Mouse (Mus musculus) heart, embryonic 12.5 days (tissue): ENCODE measurements at regions not wholly inside any gene's neighbourhood (a gene's known extent, or its start where the extent isn't known, plus 50 kb on each side); places are given as distances from the start of the nearest gene placed in this dataset.

Experiments used
- ATAC-seq: fragments of 200-750 bp; cut with Nextera tagmentation; 2 replicates; pipeline ENCODE4 v1.8.0; 2017; ENCODE audit warnings: moderate TSS enrichment, moderate library complexity; ENCODE audit not compliant: insufficient number of reproducible peaks, low FRiP score
- H3K27ac ChIP-seq: fragments of 300-500 bp; sonication (generic); 2 replicates; pipeline ENCODE4 v1.5.1; 2016; ENCODE audit warnings: mild to moderate bottlenecking, moderate library complexity; ENCODE audit not compliant: poor library complexity, severe bottlenecking
- H3K27me3 ChIP-seq: fragments of 300-500 bp; sonication (generic); replicated peaks from 2 replicates; pipeline ENCODE4 v1.6.1; 2016; ENCODE audit warnings: mild to moderate bottlenecking, moderate library complexity
- H3K36me3 ChIP-seq: fragments of 300-500 bp; sonication (generic); 2 replicates; pipeline ENCODE4 v1.6.1; 2016; ENCODE audit warnings: mild to moderate bottlenecking, moderate library complexity
- H3K4me1 ChIP-seq: fragments of 300-500 bp; sonication (generic); replicated peaks from 2 replicates; pipeline ENCODE4 v1.6.1; 2016; ENCODE audit warnings: mild to moderate bottlenecking
- H3K4me2 ChIP-seq: fragments of 300-500 bp; sonication (generic); 2 replicates; pipeline ENCODE4 v1.6.1; 2016; ENCODE audit warnings: mild to moderate bottlenecking, moderate library complexity
- H3K4me3 ChIP-seq: fragments of 300-500 bp; sonication (generic); 2 replicates; pipeline ENCODE4 v1.5.1; 2016; ENCODE audit warnings: mild to moderate bottlenecking
- H3K9ac ChIP-seq: fragments of 300-500 bp; sonication (generic); 2 replicates; pipeline ENCODE4 v1.6.1; 2016; ENCODE audit warnings: mild to moderate bottlenecking, moderate library complexity
- H3K9me3 ChIP-seq: fragments of 300-500 bp; sonication (generic); replicated peaks from 2 replicates; pipeline ENCODE4 v1.6.1; 2016; ENCODE audit warnings: mild to moderate bottlenecking, moderate library complexity
- WGBS: fragments of 180-500 bp; shearing (Covaris S2); methylation state at CpG from one replicate; pipeline ENCODE4 v1.1.7; 2016; 5-methylcytosine and 5-hydroxymethylcytosine counted together

DNA sequence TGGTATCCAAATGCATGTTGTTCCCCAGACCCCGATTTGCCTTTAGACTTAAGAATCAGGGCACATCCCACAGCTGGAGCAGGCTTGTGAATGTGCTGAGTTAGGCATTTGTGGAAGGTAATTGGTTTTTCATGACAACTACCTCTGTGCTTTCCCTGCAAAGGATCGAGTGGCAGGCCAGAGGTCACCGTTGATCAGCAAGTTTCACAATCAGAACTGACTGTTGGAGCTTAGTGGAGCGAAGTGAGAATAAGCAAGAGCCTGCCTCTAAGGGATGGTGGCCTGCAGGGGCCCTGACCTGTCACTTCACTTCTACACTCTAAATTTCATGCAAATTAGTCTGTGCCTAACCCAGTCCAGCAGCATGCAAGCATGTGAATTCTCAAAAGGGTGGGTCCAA lies 270.7 kb downstream of the Ins1 start:
- no peak for ATAC-seq
- no peaks in the 10 kb centered on the region for H3K9me3 ChIP-seq
- no peaks in the 10 kb centered on the region for H3K4me1 ChIP-seq
- no peak overlapping the region for H3K4me3 ChIP-seq
- no peak overlapping the region for H3K27ac ChIP-seq
- WGBS, result 60% methylated on average over 4 of the region's 4 CpGs
- H3K27me3 ChIP-seq, result no peaks in the 10 kb centered on the region
- no peak overlapping the region for H3K9ac ChIP-seq
- H3K4me2 ChIP-seq, result no peak overlapping the region
- H3K36me3 ChIP-seq, result no peaks in the 10 kb centered on the region

DNA sequence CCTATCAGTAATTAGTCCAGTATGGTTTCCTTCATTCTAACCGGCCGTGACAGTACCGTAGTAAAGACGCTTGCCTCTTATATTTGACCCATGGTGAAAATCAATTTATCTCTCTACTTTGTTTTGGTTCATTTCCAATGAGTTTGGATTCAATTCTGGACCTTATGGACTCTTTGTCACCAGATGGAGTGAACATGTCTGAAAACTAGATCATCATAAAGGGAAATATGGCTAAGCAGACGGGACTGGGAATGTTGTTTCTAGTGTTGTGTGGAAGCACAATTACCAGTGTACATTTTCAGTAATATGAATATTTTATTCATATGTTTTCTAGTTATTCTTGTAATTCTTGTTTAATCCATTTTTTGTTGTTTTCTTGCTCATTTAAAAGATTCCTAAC lies 261.4 kb downstream of the Ins1 start:
- Histone ChIP-seq H3K4me3 (no peak overlapping the region), H3K4me1 (no peaks in the 10 kb centered on the region), H3K36me3 (no peaks in the 10 kb centered on the region), H3K27me3 (no peaks in the 10 kb centered on the region), H3K9ac (no peak overlapping the region), H3K27ac (no peak overlapping the region), H3K9me3 (no peaks in the 10 kb centered on the region; the same call in 1 of the 2 replicates), H3K4me2 (no peak overlapping the region)
- 87% methylated on average over 5 of the region's 5 CpGs for WGBS
- no peak for ATAC-seq

DNA sequence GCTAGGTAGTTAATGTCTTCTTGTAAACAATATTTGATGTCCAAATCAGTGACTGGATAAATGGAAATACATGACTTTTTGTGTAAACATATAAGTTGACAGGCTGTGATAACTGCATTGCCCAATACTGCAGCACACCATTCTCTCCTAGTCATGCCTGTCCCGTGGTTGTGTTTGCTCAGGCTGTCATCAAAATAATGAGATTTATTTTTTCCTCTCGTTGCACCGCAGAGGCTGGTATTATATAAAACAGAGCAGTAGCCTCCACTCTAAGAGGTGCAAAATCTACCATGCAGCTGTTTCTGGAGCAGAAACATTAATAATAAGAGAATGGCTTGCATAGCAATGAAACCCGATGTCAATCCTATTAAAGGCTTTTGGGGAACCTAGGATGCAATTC lies 239.2 kb downstream of the Ins1 start:
- Histone ChIP-seq H3K36me3 (no peaks in the 10 kb centered on the region), H3K9me3 (0 out of 2 replicates have a peak, but pooled peaks cover 2% of the 10 kb centered on the region), H3K9ac (no peak overlapping the region), H3K4me1 (no peaks in the 10 kb centered on the region), H3K27ac (no peak overlapping the region), H3K27me3 (no peaks in the 10 kb centered on the region), H3K4me3 (no peak overlapping the region), H3K4me2 (no peak overlapping the region)
- 78% methylated on average over 4 of the region's 4 CpGs for WGBS
- ATAC-seq, result no peak
